Mouse (Mus musculus) testis, adult 2 months (tissue): ENCODE data around the gene Dnajc15. TPM values are rescaled to one million over a fixed set of nuclear protein-coding genes. Genes with fewer than 3 reads are reported as not detected.

Source experiments
- H3K27ac ChIP-seq: fragments of 200-500 bp; 2 replicates; pipeline ENCODE4 v1.5.1; 2012; ENCODE audit warnings: low read depth, low read length; ENCODE audit not compliant: control insufficient read depth, insufficient read depth
- H3K27me3 ChIP-seq: fragments of 200-500 bp; 2 replicates; pipeline ENCODE4 v1.6.1; 2012; ENCODE audit warnings: mild to moderate bottlenecking, low read length, moderate library complexity; ENCODE audit not compliant: control insufficient read depth, insufficient read depth
- H3K36me3 ChIP-seq: fragments of 200-500 bp; 2 replicates; pipeline ENCODE4 v1.6.1; 2012; ENCODE audit warnings: mild to moderate bottlenecking, low read length; ENCODE audit not compliant: control insufficient read depth, insufficient read depth
- H3K4me1 ChIP-seq: fragments of 200-500 bp; 2 replicates; pipeline ENCODE4 v1.6.1; 2012; ENCODE audit warnings: low read length; ENCODE audit not compliant: control insufficient read depth, insufficient read depth
- H3K4me3 ChIP-seq: fragments of 200-500 bp; 2 replicates; pipeline ENCODE4 v1.5.1; 2012; ENCODE audit warnings: low read depth, mild to moderate bottlenecking, low read length, moderate library complexity, mixed read lengths; ENCODE audit not compliant: control insufficient read depth
- CTCF ChIP-seq: fragments of 200-500 bp; IDR thresholded peaks from 2 replicates; pipeline ENCODE4 v1.5.1; 2012; ENCODE audit warnings: low read depth, mild to moderate bottlenecking, inconsistent platforms, low read length, moderate library complexity; ENCODE audit not compliant: control insufficient read depth, insufficient read depth, insufficient replicate concordance
- POLR2A ChIP-seq: fragments of 200-500 bp; IDR thresholded peaks from 2 replicates; pipeline ENCODE4 v1.6.1; 2012; ENCODE audit warnings: low read depth, mild to moderate bottlenecking, inconsistent platforms, low read length, moderate library complexity; ENCODE audit not compliant: control insufficient read depth
- polyA plus RNA-seq: library from polyadenylated mRNA; depleted of rRNA; stranded (reverse); fragments of >200 nt; gene quantifications from 2 replicates; pipeline ENCODE4 v1.2.3, GENCODE M21; 2012

The Dnajc15 gene
- polyA plus RNA-seq, 1 experiment = 70.6 TPM

DNA sequence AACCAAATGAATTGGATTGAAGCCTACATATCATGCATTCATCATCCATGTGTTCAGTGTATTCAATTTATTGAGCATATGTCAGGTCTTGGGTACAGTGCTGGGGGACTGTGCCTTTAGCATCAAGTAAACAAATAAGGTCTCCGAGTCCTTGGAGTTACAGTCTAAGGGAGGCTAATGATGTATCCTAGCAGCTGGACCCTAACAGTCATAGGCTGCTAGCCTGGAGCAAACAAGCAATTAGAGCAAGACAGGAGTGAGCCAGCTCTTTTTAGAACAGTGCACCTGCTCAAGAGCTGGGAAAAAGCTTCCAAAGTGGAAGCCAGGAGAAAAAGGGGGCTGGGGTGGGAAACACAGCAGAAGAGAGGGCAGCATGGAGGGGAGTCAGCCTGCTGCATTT is 1.3 kb upstream of the Dnajc15 start:
- H3K4me1 ChIP-seq = peaks cover 3% of the 10 kb centered on the region; the same call in 1 of the 2 replicates
- no peak for TF ChIP-seq CTCF
- TF ChIP-seq POLR2A = no peak
- H3K36me3 ChIP-seq = no peaks in the 10 kb centered on the region
- no peak overlapping the region for H3K27ac ChIP-seq
- H3K4me3 ChIP-seq = no peak overlapping the region
- no peaks in the 10 kb centered on the region for H3K27me3 ChIP-seq

DNA sequence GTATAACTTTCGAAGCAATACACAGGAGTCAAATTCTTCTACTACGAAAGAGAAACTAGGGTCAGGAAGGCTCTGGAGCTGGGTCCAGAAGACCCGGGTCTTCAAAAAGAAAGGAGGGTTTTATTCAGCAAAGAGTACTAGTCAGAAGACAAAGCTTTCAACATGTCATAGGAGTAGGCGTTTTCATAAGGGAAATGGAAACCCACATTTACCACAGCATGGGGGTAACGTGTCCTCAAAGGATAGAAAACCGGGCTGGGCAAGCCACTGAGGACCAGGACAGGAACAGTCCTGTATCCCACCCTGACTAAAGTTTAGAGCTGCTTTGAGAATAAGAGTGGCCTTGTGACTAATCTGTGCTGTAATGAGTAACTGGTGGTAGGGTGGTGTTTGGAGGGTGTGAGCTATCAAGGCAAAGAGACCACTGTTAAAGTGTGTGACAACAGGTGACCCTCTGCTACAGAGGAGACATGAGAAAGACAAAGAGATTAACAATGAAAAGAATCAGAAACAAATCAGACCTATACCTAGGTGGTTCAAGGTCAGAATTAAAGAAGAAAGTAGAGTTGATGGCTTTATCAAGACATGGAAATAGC is 3.4 kb downstream of the Dnajc15 start:
- Histone ChIP-seq H3K36me3 (peaks cover 2% of the 10 kb centered on the region; the same call in 1 of the 2 replicates), H3K27me3 (no peaks in the 10 kb centered on the region), H3K4me3 (no peak overlapping the region), H3K27ac (no peak overlapping the region), H3K4me1 (peaks cover 5% of the 10 kb centered on the region; the same call in 1 of the 2 replicates)
- TF ChIP-seq CTCF (no peak), POLR2A (no peak)

DNA sequence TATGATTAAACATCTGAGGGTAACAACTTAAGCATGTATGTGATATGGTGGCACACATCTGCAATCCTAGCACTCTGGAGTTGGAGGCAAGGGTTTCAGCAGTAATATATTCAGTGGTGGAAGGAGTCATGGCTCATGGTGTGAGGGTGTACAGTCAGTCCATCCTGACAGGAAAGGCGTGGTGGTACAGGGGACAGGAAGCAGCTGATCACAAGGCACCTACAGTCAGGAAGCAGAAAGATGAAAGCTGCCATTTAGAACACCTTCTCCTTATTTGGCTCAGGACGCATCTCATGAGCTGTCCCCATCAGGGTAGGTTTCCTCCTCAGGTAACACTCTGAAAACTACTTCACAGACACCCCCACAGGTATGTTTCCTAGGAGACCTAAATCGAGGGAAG is 4.0 kb downstream of the Dnajc15 start:
- Histone ChIP-seq H3K4me3 (no peak overlapping the region), H3K36me3 (peaks cover 2% of the 10 kb centered on the region; the same call in 1 of the 2 replicates)
- TF ChIP-seq POLR2A (no peak), CTCF (no peak)

GRCm38 (mm10) chr14:77867601-77868000 is 7.3 kb downstream of the Dnajc15 start:
- peaks cover 2% of the 10 kb centered on the region; the same call in 1 of the 2 replicates for H3K36me3 ChIP-seq
- H3K27me3 ChIP-seq = no peaks in the 10 kb centered on the region
- TF ChIP-seq CTCF = no peak
- TF ChIP-seq POLR2A = no peak
- H3K4me3 ChIP-seq = no peak overlapping the region
- peak overlapping the region; percentile 49; the same call in 1 of the 2 replicates for H3K27ac ChIP-seq
- H3K4me1 ChIP-seq = 0 out of 2 replicates have a peak, but pooled peaks cover 2% of the 10 kb centered on the region

More for the DNA sequence above, 4.0 kb downstream of the Dnajc15 start:
- no peaks in the 10 kb centered on the region for H3K27me3 ChIP-seq
- H3K27ac ChIP-seq = no peak overlapping the region
- peaks cover 5% of the 10 kb centered on the region; the same call in 1 of the 2 replicates for H3K4me1 ChIP-seq

GRCm38 (mm10) chr14:77864510-77864909 is 10.4 kb downstream of the Dnajc15 start:
- TF ChIP-seq POLR2A (no peak), CTCF (no peak)
- no peaks in the 10 kb centered on the region for H3K4me1 ChIP-seq
- no peaks in the 10 kb centered on the region; the same call in 1 of the 2 replicates for H3K36me3 ChIP-seq
- no peaks in the 10 kb centered on the region for H3K27me3 ChIP-seq
- H3K27ac ChIP-seq = peak overlapping the region; percentile 58
- no peak overlapping the region for H3K4me3 ChIP-seq

- peak overlapping the region; percentile 58 for H3K27ac ChIP-seq
- no peaks in the 10 kb centered on the region for H3K4me1 ChIP-seq
- no peak overlapping the region for H3K4me3 ChIP-seq
- no peaks in the 10 kb centered on the region for H3K27me3 ChIP-seq
- TF ChIP-seq POLR2A = no peak
- TF ChIP-seq CTCF = no peak
- no peaks in the 10 kb centered on the region for H3K36me3 ChIP-seq
These were observed 10.9 kb downstream of the Dnajc15 start for GRCm38 (mm10) chr14:77864051-77864450.

DNA sequence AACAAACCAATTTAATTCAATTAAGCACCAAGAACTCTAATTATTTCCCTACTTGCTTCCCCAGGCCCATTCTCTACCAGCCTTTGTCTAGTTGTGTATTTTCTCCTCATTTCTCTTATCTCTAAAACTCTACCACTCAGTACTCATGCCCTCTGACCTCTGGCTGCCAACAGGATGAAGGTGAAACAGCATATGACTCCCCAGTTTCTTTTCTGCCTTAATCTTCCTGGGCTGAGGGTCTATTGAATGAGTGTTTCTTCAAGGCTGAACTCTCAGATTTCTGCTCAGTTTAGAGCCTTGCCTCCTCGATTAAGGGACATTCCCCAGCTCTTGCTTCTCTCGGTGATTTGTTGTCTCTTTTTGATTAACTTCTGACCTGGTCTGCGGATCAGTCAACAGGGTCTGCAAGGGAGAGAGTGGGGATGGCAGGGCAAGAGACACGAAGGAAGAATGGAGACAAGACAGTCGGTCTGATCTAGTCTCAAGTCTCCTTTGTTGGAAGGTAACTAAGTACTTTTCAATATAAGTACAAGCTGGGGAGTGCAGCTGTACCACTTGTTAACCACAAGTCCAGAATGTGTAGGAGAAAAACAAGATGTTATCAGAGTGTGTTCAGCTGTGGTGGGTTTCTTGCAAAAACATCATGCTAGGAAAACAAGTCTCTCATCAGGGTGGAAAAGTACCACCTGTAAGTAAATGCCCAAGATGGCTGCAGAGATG is 13.9 kb downstream of the Dnajc15 start:
- H3K27ac ChIP-seq = no peak overlapping the region
- no peaks in the 10 kb centered on the region for H3K36me3 ChIP-seq
- no peaks in the 10 kb centered on the region for H3K4me1 ChIP-seq
- TF ChIP-seq POLR2A (no peak), CTCF (no peak)
- H3K4me3 ChIP-seq = no peak overlapping the region
- H3K27me3 ChIP-seq = no peaks in the 10 kb centered on the region

DNA sequence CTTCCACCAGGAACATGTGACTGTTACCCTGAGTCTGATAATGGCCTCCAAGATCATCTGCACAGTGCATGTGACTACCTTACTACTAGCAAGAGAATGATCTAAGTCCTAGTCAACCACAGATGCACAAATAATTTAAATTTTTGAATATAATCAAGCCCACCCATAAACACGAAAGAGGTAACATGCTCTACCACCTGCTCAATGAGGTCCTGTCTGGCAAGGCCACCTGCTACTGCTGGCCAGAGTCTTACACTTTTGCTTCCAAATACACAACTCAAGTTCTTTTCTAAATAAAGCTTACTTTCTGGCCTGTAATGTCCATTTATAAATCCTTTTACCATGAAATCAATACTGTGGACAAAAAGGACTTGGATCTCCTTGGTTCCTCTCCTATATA is 15.0 kb downstream of the Dnajc15 start:
- no peaks in the 10 kb centered on the region for H3K4me1 ChIP-seq
- H3K27me3 ChIP-seq = no peaks in the 10 kb centered on the region
- 0 out of 2 replicates have a peak overlapping the region, but pooled peaks have one; percentile 36 for H3K27ac ChIP-seq
- TF ChIP-seq CTCF = no peak
- no peak for TF ChIP-seq POLR2A
- no peak overlapping the region for H3K4me3 ChIP-seq
- no peaks in the 10 kb centered on the region for H3K36me3 ChIP-seq
